Comparison of ENCODE assay signal across 8 mouse cellular contexts in the genomic region with DNA sequence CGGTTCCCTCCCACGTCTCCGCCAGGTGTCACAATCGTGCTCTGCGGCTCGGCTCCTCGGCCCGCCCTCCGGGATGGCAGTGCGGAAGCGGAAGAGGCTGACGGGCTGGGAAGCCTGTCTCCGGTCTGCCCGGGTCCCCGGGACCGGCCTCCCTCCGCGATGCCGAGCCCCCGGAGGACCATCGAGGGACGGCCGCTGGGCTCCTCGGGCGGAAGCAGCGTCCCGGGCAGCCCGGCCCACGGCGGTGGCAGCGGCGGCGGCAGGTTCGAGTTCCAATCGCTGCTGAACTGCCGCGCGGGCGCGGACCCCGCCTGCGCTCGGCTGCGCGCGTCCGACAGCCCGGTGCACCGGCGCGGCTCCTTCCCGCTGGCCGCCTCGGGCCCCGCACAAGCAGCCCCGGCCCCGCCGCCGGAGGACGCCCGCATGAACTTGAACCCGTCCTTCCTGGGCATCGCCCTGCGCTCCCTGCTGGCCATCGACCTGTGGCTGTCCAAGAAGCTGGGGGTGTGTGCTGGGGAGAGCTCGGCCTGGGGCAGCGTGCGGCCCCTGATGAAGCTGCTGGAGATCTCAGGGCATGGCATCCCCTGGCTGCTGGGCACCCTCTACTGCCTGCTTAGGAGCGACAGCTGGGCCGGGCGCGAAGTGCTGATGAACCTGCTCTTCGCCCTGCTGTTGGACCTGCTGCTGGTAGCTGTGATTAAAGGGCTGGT. TPM values are rescaled to one million over a fixed set of nuclear protein-coding genes. Genes with fewer than 3 reads are reported as not detected.
DNase-seq lines count a peak whose midpoint lies in the region; ATAC-seq and TF ChIP-seq lines count a peak whose summit lies in the region.

A gene (plus strand): TSS at position 112 of the 710 bp plus-strand sequence.

- H3K4me1 ChIP-seq in heart, embryonic 13.5 days, result peaks cover 45% of the 10 kb centered on the region
- peaks cover 11% of the 10 kb centered on the region for H3K4me1 ChIP-seq in liver, embryonic 13.5 days (replicated peaks)
- peaks cover 5% of the 10 kb centered on the region; the same call in 1 of the 2 replicates for H3K4me1 ChIP-seq in stomach, embryonic 14.5 days (ENCODE audit: control insufficient read depth, insufficient read depth, low read length)

- TF ChIP-seq CTCF in brain, embryonic 14.5 days (IDR thresholded peaks at IDR 0.05; ENCODE audit: borderline replicate concordance, extremely low read depth, insufficient read depth, insufficient read length), result peak; percentile 53; the same call in 1 of the 2 replicates

- H3K9me3 ChIP-seq in heart, embryonic 13.5 days, result no peaks in the 10 kb centered on the region
- no peaks in the 10 kb centered on the region for H3K9me3 ChIP-seq in liver, embryonic 13.5 days (replicated peaks)
- H3K9me3 ChIP-seq in stomach, embryonic 14.5 days (ENCODE audit: control insufficient read depth, low read depth, low read length), result no peaks in the 10 kb centered on the region

- H3K4me2 ChIP-seq in heart, embryonic 13.5 days, result peak within 1 kb of the TSS; percentile 82
- peak within 1 kb of the TSS; percentile 91 for H3K4me2 ChIP-seq in liver, embryonic 13.5 days
- H3K4me2 ChIP-seq in stomach, embryonic 14.5 days (replicated peaks; ENCODE audit: low read depth, low read length), result peak within 1 kb of the TSS; percentile 84

- H3K27ac ChIP-seq in heart, embryonic 13.5 days (replicated peaks), result peak within 1 kb of the TSS; percentile 83
- no peak within 1 kb of the TSS for H3K27ac ChIP-seq in liver, embryonic 13.5 days
- H3K27ac ChIP-seq in stomach, embryonic 14.5 days (ENCODE audit: low read length), result peak within 1 kb of the TSS; percentile 63

- H3K27me3 ChIP-seq in heart, embryonic 13.5 days (replicated peaks), result no peaks in the 10 kb centered on the region
- H3K27me3 ChIP-seq in liver, embryonic 13.5 days, result peaks cover 32% of the 10 kb centered on the region
- no peaks in the 10 kb centered on the region for H3K27me3 ChIP-seq in stomach, embryonic 14.5 days (ENCODE audit: control insufficient read depth, insufficient read depth, low read length)

- H3K9ac ChIP-seq in heart, embryonic 13.5 days, result peak within 1 kb of the TSS; percentile 94
- peak within 1 kb of the TSS; percentile 77 for H3K9ac ChIP-seq in liver, embryonic 13.5 days
- H3K9ac ChIP-seq in stomach, embryonic 14.5 days (replicated peaks; ENCODE audit: low read depth, low read length), result peak within 1 kb of the TSS; percentile 49

- peak; percentile 85 for ATAC-seq in erythroid progenitor cell, adult 5-6 weeks (replicated peaks; ENCODE audit: low FRiP score, poor library complexity, severe bottlenecking)
- ATAC-seq in heart, embryonic 13.5 days (ENCODE audit: extremely low read depth, insufficient number of reproducible peaks, low FRiP score, low TSS enrichment), result 0 out of 2 replicates have a peak, but pooled peaks have one; percentile 63
- ATAC-seq in liver, embryonic 13.5 days (ENCODE audit: low read depth), result peak; percentile 83
- ATAC-seq in stomach, embryonic 14.5 days (ENCODE audit: insufficient number of reproducible peaks, insufficient read depth, low FRiP score, low read depth), result peak; percentile 86

- peak; percentile 84 for DNase-seq in CD4-positive helper T cell, adult 2 months (ENCODE audit: low read depth, low spot score)
- DNase-seq in brain, embryonic 14.5 days (ENCODE audit: low read depth), result peak; percentile 89
- DNase-seq in kidney, postnatal 10 days, result peak; percentile 91
- peak; percentile 56 for DNase-seq in liver, embryonic 13.5 days
- DNase-seq in natural killer cell, adult 2 months (ENCODE audit: low spot score in 2 of 2), result peak; percentile 43 to 59

- H3K4me3 ChIP-seq in heart, embryonic 13.5 days, result peak within 1 kb of the TSS; percentile 91
- peak within 1 kb of the TSS; percentile 73 for H3K4me3 ChIP-seq in liver, embryonic 13.5 days (replicated peaks)
- peak within 1 kb of the TSS; percentile 77 for H3K4me3 ChIP-seq in stomach, embryonic 14.5 days (ENCODE audit: low read depth, low read length)

- TF ChIP-seq POLR2A in brain, embryonic 14.5 days (IDR thresholded peaks at IDR 0.05; ENCODE audit: borderline replicate concordance, extremely low read depth, insufficient read depth, insufficient read length, poor library complexity, severe bottlenecking), result peak; percentile 63; the same call in 1 of the 2 replicates

- WGBS in heart, embryonic 13.5 days, result under 1% methylated on average over 73 of the region's 73 CpGs
- under 1% methylated on average over 73 of the region's 73 CpGs for WGBS in liver, embryonic 13.5 days (ENCODE audit: insufficient replicate concordance)
- WGBS in stomach, embryonic 14.5 days, result under 1% methylated on average over 71 of the region's 73 CpGs

- H3K36me3 ChIP-seq in heart, embryonic 13.5 days, result 0 out of 2 replicates have a peak, but pooled peaks cover 3% of the 10 kb centered on the region
- H3K36me3 ChIP-seq in liver, embryonic 13.5 days, result no peaks in the 10 kb centered on the region
- H3K36me3 ChIP-seq in stomach, embryonic 14.5 days (ENCODE audit: control insufficient read depth, insufficient read depth, low read length), result no peaks in the 10 kb centered on the region

RNA-seq across cellular contexts. Expression of the gene that starts here (rescaled TPM):
- 7.9 and 10.4 TPM in 2 replicates for polyA plus RNA-seq in brain, embryonic 14.5 days (2012; rRNA removed)
- 0.42 and 3.2 TPM in 2 replicates for total RNA-seq in erythroid progenitor cell, adult 5-6 weeks (2015; ENCODE audit: low replicate concordance)
- total RNA-seq in erythroid progenitor cell, adult 5-6 weeks (2017; ENCODE audit: low replicate concordance), result 1.5 TPM in 1 of 2 replicates, not detected in the other
- polyA plus RNA-seq in heart, embryonic 13.5 days (2015; fragmentation: Nextera tagmentation; extraction: Ambion mirVana), result 6.0 and 6.4 TPM in 2 replicates
- polyA plus RNA-seq in liver, embryonic 13.5 days (2015; fragmentation: Nextera tagmentation; extraction: Ambion mirVana), result 1.4 TPM in 2 replicates
- polyA plus RNA-seq in stomach, embryonic 14.5 days (2014; fragmentation: Nextera tagmentation; extraction: Ambion mirVana), result 10.3 and 14.1 TPM in 2 replicates
